Mouse (Mus musculus) right cerebral cortex, adult 2 months (tissue): ENCODE measurements around the gene Neurog3.

Experiments used
- DNase-seq, 2 experiments: peaks; one replicate each; pipeline ENCODE4 v3.0.0; 2021 to 2022; ENCODE audit warnings: low spot score in 2 of 2

Gene Neurog3

DNA sequence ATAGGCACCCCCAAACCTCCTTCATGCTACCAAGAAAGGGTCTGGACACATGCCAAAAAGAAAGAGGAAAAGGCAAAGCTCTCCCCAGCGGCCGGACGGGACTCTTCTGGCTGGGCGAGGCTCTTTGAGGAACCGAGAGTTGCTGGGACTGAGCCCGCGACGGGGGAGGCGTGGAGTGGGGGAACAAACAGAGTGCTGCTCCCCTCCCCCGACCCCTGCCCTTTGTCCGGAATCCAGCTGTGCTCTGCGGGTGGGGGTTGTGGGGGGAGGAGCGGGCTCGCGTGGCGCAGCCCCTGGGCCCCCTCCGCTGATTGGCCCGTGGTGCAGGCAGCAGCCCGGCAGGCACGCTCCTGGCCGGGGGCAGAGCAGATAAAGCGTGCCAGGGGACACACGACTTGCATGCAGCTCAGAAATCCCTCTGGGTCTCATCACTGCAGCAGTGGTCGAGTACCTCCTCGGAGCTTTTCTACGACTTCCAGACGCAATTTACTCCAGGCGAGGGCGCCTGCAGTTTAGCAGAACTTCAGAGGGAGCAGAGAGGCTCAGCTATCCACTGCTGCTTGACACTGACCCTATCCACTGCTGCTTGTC is at the start of gene Neurog3:
Neurog3 (plus strand) TSS at position 400 of the 591 bp plus-strand sequence.
- no peak for DNase-seq

DNA sequence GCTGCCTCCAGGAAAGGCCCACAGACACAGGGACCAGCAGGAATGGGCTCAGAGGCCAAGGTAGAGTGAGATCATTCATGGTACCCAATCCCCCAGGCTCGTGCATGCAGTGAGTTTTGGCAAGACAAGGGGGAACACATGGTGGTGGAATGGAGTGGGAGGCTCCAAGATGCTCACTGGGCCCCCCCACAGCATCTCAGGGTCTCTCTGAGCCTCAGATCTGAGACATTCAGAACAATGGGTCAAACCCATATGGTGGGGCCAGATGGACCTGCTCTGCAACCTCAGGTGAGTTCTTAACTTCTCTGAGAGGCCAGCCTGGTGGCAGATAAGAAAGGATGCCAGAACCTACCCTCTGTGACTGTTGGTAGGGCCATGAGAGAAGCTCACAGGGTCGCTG is 46.8 kb upstream of the Neurog3 start:
- DNase-seq, result no peak

DNA sequence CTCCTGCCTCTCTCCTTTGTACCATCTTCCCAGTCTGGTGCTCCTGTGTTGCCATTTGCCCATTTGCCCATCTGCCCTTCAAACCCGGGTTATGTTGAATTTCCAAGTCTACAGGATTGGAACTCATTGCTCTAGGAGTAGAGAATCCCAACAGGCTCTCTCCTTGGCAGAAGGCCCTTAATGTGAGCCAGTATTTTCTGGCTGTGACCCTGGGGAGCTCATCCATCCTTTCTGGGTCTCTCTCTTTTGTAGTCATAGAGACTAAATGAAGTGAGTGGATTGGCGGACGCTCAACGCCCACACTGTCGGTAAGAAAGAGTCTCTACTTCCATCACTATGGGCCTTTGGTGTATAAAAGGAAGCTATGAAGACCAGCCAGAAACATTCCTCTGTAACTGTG is 46.1 kb upstream of the Neurog3 start:
- DNase-seq, result no peak

DNA sequence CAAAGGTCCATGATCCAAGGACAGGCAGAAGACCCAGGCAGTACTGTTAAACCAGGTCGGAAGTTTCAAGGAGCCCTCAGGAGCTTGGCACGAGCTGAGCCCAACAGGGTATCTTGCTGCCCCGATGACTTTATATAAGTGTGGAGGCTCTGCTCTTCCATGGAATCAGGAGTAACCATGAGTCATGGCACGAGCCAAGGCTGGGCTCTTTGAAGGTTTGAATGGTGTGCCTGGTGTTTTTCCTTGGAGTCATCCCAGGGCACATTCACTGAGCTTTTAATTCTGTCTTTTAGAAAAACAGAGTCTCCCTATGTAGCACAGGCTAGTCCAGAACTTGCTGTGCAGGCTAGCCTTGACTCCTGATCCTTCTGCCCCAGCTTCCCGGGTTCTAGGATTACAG is 44.5 kb upstream of the Neurog3 start:
- DNase-seq, result no peak

DNA sequence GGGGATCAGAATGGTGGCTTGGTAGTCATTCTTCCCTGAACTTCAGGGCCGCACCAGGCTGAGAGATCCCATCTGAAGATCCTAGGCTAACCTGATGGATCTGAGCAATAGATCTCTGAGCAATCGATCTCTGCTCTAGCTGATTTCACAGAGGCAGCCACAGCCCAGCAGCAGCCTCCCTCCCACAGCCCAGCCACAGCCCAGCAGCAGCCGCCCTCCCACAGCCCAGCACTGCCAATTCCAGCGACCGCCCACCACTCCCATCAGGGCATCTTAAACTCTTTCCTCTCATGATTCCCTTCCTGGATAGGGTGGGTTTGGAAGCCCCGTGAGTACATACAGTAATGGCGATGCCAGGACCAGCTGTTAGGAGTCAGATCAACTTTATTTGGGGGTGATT is 43.8 kb upstream of the Neurog3 start:
- peak in 1 of 2 experiments; percentile 36 for DNase-seq

GRCm38 (mm10) chr10:62089486-62089885 is 43.4 kb upstream of the Neurog3 start:
- no peak for DNase-seq

DNA sequence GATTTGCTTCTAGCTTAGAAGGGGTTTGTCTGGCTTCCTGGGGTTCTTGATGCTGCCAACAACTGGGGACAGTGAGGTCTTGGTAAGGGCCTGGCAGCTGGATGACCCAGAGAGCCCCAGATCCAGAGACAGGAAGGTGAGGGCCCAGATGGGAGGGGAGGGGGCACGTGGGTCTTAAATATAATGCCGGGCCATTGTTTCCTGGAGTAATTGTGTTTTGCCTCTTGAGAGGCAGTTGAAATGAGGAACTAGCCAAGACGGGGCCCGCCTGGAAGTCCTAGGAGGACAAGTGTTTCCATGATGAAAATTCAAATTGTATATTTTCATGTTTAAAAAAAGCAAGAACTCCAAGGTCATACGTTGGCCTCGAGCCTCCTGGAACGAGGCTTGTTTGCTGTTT is 39.0 kb upstream of the Neurog3 start:
- no peak for DNase-seq

DNA sequence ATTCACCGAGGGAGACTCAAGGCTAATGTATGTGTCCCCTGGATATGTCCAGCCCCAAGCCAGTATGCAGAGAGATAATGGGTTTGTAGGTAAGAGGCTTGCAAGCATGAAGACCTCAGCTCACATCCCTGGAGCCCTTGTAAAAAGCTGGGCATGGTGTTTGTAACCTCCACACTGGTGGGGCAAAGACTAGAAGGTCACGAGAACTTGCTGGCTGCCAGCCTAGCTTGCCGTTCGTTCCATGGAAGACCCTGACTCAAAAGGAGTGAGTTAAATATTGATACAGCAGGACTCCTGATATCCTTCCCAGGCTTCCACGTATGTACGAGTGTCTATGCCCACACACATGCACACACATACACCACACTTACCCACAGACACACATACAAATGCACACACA is 38.5 kb upstream of the Neurog3 start:
- DNase-seq, result no peak

GRCm38 (mm10) chr10:62099749-62100403 is 33.0 kb upstream of the Neurog3 start:
- DNase-seq, result no peak

DNA sequence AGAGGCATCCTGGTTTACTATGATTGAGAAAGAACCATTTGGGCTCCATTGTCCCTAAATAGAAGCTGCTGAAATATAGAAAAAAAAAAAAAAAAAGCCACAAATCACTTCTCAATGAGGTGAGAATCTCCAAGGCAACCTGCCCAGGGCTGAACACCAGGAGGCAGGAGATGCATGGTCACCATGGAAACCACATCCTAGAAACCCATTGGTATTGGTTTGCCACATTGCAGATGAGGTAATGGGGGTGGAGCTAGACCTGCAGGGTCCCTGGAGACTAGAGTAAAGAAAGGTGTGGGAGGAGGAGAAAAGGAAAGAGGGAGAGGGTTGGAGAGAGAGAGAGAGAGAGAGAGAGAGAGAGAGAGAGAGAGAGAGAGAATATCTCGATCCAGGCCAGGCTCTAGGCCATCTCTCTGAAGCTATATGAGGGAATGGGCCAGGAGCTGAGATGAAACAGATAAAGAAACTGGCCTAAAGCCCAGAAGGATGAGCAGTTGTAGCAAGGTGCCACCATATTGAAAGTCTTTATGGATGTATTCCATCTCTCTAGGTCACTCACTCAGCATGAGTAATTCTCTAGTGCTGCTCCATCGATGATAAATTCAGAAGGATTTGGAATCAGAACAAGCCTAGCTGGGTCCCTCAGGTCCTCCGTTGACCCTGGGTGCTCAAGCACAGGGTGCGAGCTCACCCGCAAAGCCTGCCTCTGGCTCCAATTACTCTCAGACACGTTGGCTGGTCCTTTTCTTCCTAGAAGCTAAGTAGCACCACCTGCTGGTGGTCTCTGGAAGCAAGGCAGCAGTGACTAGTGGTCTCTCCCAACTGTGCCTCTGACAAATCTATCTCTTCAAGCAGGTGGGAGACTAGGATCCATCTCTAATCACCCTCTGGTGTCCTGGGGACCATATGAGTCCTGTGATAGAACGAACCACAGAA is 31.1 kb upstream of the Neurog3 start:
- peak; percentile 86 for DNase-seq

- peak; percentile 79 to 85 for DNase-seq
Observed at GRCm38 (mm10) chr10:62104835-62105576, 27.9 kb upstream of the Neurog3 start.

DNA sequence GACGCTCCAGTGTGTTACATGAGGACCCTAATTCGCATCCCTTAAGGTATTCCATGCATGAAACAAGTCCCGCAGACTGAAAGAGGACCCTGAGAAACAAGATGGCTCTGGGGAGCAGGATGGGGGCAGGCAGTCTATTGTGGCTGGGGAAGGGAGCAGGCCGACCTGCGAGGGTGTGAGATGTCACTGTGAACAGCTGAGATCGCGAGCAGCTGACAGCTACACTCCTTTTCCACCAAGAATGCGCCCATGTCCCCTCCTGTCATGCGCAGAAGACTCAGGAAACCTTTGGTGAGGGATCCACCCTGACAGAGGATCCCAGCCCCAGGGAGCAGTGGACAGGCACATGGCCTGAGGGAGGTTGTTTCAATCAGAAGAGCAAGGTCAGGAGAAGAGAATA is 25.8 kb upstream of the Neurog3 start:
- no peak for DNase-seq

DNA sequence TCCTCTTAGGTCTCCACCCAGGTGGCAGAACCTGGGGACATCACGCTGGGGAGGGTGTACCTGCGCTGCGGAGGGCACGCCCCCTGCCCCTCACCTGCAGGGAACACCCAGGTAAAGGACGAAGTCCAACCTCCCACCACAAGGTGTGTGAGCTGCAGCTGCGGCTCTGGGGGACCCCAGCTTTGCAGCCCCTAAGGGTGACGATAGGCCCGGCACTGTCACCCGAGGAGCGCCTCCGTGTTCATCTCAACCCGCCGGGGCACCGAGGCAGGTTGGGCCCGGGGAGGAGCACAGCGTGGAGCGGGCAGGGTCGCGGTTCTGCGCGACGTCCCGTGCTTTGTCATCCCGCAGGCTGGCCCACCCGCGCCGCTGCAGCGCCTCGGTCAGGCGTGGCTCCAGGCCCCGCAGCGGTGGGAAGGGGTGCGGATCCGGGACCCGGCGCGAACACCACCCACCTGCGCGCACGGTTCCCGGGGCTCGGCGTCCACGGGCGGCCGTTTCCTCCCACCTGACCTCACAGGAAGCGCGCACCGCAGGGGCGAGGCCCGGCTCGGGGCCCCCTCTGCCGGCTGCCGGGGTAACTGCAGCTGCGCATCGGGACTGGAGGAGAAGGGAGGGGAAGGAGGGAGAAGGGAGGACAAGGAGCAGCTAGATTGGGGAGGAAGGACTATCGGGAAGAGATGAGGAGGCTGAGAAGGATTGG is 22.2 kb upstream of the Neurog3 start:
- DNase-seq, result peak; percentile 89 to 94

DNA sequence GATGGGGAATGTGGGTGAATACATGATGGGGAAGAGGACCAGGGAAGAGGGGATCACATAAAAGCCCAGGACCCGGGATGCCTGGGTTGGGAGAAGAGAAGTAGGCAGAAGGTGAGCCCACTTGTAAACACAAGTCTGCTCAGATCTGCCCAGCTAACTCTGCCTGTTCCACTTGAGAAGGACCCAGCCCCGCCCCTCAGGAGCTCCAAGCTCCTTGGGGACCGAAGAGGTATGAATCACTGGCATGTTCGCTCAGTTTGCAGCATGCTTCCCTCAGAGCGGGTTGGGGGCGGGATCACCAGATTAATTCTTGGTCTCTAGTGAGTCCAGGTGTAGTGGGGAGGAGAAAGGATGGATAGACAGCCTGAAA is 21.7 kb upstream of the Neurog3 start:
- peak; percentile 60 to 71 for DNase-seq

DNA sequence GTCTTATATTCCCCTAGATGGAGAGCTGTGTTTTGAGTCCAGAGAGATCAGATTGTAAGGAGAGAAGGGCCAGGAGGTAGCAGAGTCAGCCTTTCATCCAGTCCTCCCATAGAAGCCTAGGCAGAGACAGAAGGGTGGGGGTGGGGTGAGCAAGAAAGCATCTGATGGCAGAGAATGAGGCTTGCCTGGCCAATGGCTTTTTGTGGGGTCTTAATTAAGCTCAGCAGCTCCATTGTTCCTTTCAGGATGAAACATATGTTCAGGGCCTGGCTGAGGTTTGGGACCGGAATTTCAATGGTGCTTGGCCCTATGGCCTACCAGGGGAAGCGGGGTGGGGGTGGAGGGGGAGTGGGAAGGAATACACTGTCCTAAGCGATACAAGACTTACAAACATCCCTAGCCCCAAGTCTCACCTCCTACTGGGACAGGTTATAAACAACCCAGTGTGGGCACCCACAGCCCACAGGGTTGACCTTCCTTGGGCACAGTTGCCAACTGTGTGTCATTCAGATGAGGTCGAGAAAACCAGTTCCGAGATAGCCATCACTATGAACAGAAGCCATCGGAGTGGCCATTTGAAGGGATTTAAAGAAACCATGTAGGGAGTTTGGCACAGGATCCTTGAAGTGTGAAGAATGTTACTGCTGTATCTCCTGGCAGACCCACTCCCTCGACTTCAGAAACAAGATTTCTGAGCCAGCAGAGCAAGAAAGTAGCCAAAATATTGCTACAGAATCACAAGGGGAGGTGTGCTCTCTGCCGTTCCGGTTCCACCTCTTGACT is 18.8 kb upstream of the Neurog3 start:
- no peak for DNase-seq

- no peak for DNase-seq
Observed at GRCm38 (mm10) chr10:62127137-62127536, 5.8 kb upstream of the Neurog3 start.

GRCm38 (mm10) chr10:62127711-62128231 is 5.1 kb upstream of the Neurog3 start:
- no peak for DNase-seq

DNA sequence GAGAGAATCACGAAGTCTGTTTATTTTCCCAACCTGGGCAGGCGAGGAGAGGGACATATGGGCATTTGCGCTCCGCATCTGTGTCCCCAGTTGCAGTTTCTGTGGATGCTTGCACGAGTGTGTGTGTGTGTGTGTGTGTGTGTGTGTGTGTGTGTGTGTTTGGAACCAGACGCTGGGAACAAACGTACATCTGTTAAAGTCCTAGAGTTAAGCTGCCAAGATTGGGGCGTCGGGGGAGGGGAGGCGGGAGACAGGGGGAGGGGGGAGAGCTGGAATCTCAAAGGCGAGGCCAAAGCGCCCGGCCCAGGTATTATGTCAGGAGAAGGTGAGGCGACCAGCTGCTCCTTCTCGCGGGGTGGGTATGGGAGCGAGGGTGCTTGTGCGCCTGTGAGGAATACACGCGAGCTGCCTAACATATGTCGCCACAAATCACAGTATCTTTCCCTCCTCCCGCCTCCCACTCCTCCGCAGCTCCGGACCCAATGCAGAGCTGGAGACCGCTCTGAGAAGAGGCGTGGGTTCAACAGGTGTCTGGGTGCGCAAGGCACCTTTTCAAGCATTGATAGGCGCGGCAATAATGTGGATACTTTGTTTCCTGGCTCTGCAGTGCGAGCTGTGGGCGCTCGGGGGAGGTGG is 4.5 kb upstream of the Neurog3 start:
- peak; percentile 59 to 66 for DNase-seq

- DNase-seq, result no peak
Observed at GRCm38 (mm10) chr10:62135696-62136470, 3.0 kb downstream of the Neurog3 start.
